Mouse (Mus musculus) brain, embryonic 14.5 days (tissue): ENCODE results near the gene Diexf.

Experiments used
- CTCF ChIP-seq: fragments of 200-500 bp; IDR thresholded peaks from 2 replicates; pipeline ENCODE4 v1.5.1; 2012; ENCODE audit warnings: inconsistent platforms, mild to moderate bottlenecking, moderate library complexity, borderline replicate concordance; ENCODE audit not compliant: insufficient read depth, insufficient read length; ENCODE audit errors: extremely low read depth
- POLR2A ChIP-seq: fragments of 200-500 bp; IDR thresholded peaks from 2 replicates; pipeline ENCODE4 v1.6.1; 2012; ENCODE audit warnings: mild to moderate bottlenecking, inconsistent platforms, borderline replicate concordance; ENCODE audit not compliant: poor library complexity, insufficient read depth, insufficient read length, severe bottlenecking; ENCODE audit errors: extremely low read depth

GRCm38 (mm10) chr1:193086842-193087476 lies 43.1 kb downstream of the Diexf start:
- TF ChIP-seq CTCF (no peak), POLR2A (no peak)
